Mouse (Mus musculus): ENCODE data around the gene Btg2. TPM values are rescaled to one million over a fixed set of nuclear protein-coding genes. Genes with fewer than 3 reads are reported as not detected.

Gene Btg2
- total and polyA plus RNA-seq, 3 experiments, result 4.6 to 25.7 (median 13.5) TPM

DNA sequence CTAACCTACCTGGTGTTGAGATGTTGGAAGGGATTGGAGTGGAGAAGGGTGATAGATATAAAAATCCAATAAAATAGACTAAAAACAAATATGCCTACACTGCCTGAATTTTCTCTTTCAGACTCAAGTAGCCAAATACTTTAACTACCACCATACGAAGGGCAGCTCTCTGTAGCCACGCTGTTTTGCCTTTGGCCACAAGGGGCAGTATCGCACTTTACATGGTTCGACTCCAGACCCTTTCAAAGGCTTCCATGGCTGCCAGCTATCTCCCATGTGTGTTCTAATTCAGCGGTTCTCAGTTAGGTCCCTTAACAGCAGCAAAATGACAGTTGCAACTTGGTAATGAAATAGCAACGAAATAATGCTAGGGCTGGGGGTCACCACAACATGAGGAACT is 25.7 kb downstream of the Btg2 start:
- Histone ChIP-seq H3K4me1 (ENCODE audit: insufficient read depth, low read depth, low read length) (peaks cover 16% of the 10 kb centered on the region), H3K9me3 (replicated peaks) (no peaks in the 10 kb centered on the region), H3K4me3 (ENCODE audit: low read depth, low read length) (no peak overlapping the region), H3K27me3 (ENCODE audit: insufficient read depth, low read length) (peaks cover 45% of the 10 kb centered on the region), H3K36me3 (replicated peaks) (no peaks in the 10 kb centered on the region)
- ATAC-seq (ENCODE audit: extremely low read depth, insufficient number of reproducible peaks, low FRiP score, poor library complexity, severe bottlenecking) (no peak), DNase-seq (ENCODE audit: low spot score) (peak; percentile 71)
- TF ChIP-seq GATA2 (IDR thresholded peaks at IDR 0.05; ENCODE audit: borderline replicate concordance, low read depth, low read length) (no peak), CTCF (IDR thresholded peaks at IDR 0.05; ENCODE audit: low read depth, low read length) (peak; percentile 96)

GRCm38 (mm10) chr1:134049542-134049941 is 29.4 kb downstream of the Btg2 start:
- H3K27me3 ChIP-seq (ENCODE audit: insufficient read depth, low read length), result peaks cover 36% of the 10 kb centered on the region
- DNase-seq (ENCODE audit: low spot score) (no peak), ATAC-seq (ENCODE audit: extremely low read depth, insufficient number of reproducible peaks, low FRiP score, poor library complexity, severe bottlenecking) (no peak)
- peaks cover 40% of the 10 kb centered on the region for H3K4me1 ChIP-seq (ENCODE audit: insufficient read depth, low read depth, low read length)
- H3K36me3 ChIP-seq (replicated peaks), result no peaks in the 10 kb centered on the region
- H3K4me3 ChIP-seq (ENCODE audit: low read depth, low read length), result no peak overlapping the region
- no peaks in the 10 kb centered on the region for H3K9me3 ChIP-seq (replicated peaks)
- TF ChIP-seq GATA2 (IDR thresholded peaks at IDR 0.05; ENCODE audit: borderline replicate concordance, low read depth, low read length), result no peak
- no peak for TF ChIP-seq CTCF (IDR thresholded peaks at IDR 0.05; ENCODE audit: low read depth, low read length)
- TF ChIP-seq GATA1 (IDR thresholded peaks at IDR 0.05; ENCODE audit: borderline replicate concordance, low read length), result no peak
- no peak for TF ChIP-seq POLR2AphosphoS5 (IDR thresholded peaks at IDR 0.05; ENCODE audit: insufficient replicate concordance, low read depth, low read length)
- no peak for TF ChIP-seq TAL1 (conservative IDR thresholded peaks at IDR 0.05; ENCODE audit: low read depth, low read length)

GRCm38 (mm10) chr1:134048759-134049158 is 30.2 kb downstream of the Btg2 start:
- peak; percentile 94 for TF ChIP-seq CTCF (IDR thresholded peaks at IDR 0.05; ENCODE audit: low read depth, low read length)
- TF ChIP-seq GATA2 (IDR thresholded peaks at IDR 0.05; ENCODE audit: borderline replicate concordance, low read depth, low read length), result no peak
- TF ChIP-seq GATA1 (IDR thresholded peaks at IDR 0.05; ENCODE audit: borderline replicate concordance, low read length), result no peak
- TF ChIP-seq TAL1 (conservative IDR thresholded peaks at IDR 0.05; ENCODE audit: low read depth, low read length), result no peak
- TF ChIP-seq POLR2AphosphoS5 (IDR thresholded peaks at IDR 0.05; ENCODE audit: insufficient replicate concordance, low read depth, low read length), result no peak
- DNase-seq (ENCODE audit: low spot score) (peak; percentile 68), ATAC-seq (ENCODE audit: extremely low read depth, insufficient number of reproducible peaks, low FRiP score, poor library complexity, severe bottlenecking) (no peak)
- Histone ChIP-seq H3K9me3 (replicated peaks) (no peaks in the 10 kb centered on the region), H3K36me3 (replicated peaks) (no peaks in the 10 kb centered on the region), H3K4me3 (ENCODE audit: low read depth, low read length) (no peak overlapping the region), H3K27me3 (ENCODE audit: insufficient read depth, low read length) (peaks cover 32% of the 10 kb centered on the region), H3K4me1 (ENCODE audit: insufficient read depth, low read depth, low read length) (peaks cover 44% of the 10 kb centered on the region)

GRCm38 (mm10) chr1:134047431-134047830 is 31.5 kb downstream of the Btg2 start:
- H3K4me3 ChIP-seq (ENCODE audit: low read depth, low read length), result no peak overlapping the region
- DNase-seq (ENCODE audit: low spot score) (no peak), ATAC-seq (ENCODE audit: extremely low read depth, insufficient number of reproducible peaks, low FRiP score, poor library complexity, severe bottlenecking) (no peak)
- H3K4me1 ChIP-seq (ENCODE audit: insufficient read depth, low read depth, low read length), result peaks cover 38% of the 10 kb centered on the region
- TF ChIP-seq TAL1 (conservative IDR thresholded peaks at IDR 0.05; ENCODE audit: low read depth, low read length), result no peak
- no peak for TF ChIP-seq POLR2AphosphoS5 (IDR thresholded peaks at IDR 0.05; ENCODE audit: insufficient replicate concordance, low read depth, low read length)
- no peak for TF ChIP-seq GATA1 (IDR thresholded peaks at IDR 0.05; ENCODE audit: borderline replicate concordance, low read length)
- no peak for TF ChIP-seq GATA2 (IDR thresholded peaks at IDR 0.05; ENCODE audit: borderline replicate concordance, low read depth, low read length)
- no peak for TF ChIP-seq CTCF (IDR thresholded peaks at IDR 0.05; ENCODE audit: low read depth, low read length)
- peaks cover 44% of the 10 kb centered on the region for H3K27me3 ChIP-seq (ENCODE audit: insufficient read depth, low read length)
- no peaks in the 10 kb centered on the region for H3K9me3 ChIP-seq (replicated peaks)
- H3K36me3 ChIP-seq (replicated peaks), result no peaks in the 10 kb centered on the region

- no peak for DNase-seq (ENCODE audit: low spot score)
- peaks cover 52% of the 10 kb centered on the region for H3K27me3 ChIP-seq (ENCODE audit: insufficient read depth, low read length)
- peaks cover 38% of the 10 kb centered on the region for H3K4me1 ChIP-seq (ENCODE audit: insufficient read depth, low read depth, low read length)
- no peaks in the 10 kb centered on the region for H3K9me3 ChIP-seq (replicated peaks)
- ATAC-seq (ENCODE audit: extremely low read depth, insufficient number of reproducible peaks, low FRiP score, poor library complexity, severe bottlenecking), result no peak
- TF ChIP-seq POLR2AphosphoS5 (IDR thresholded peaks at IDR 0.05; ENCODE audit: insufficient replicate concordance, low read depth, low read length) (no peak), GATA2 (IDR thresholded peaks at IDR 0.05; ENCODE audit: borderline replicate concordance, low read depth, low read length) (no peak), GATA1 (IDR thresholded peaks at IDR 0.05; ENCODE audit: borderline replicate concordance, low read length) (no peak), CTCF (IDR thresholded peaks at IDR 0.05; ENCODE audit: low read depth, low read length) (no peak), TAL1 (conservative IDR thresholded peaks at IDR 0.05; ENCODE audit: low read depth, low read length) (no peak)
- no peak overlapping the region for H3K4me3 ChIP-seq (ENCODE audit: low read depth, low read length)
- no peaks in the 10 kb centered on the region for H3K36me3 ChIP-seq (replicated peaks)
Measured at GRCm38 (mm10) chr1:134046387-134046786, 32.5 kb downstream of the Btg2 start.

DNA sequence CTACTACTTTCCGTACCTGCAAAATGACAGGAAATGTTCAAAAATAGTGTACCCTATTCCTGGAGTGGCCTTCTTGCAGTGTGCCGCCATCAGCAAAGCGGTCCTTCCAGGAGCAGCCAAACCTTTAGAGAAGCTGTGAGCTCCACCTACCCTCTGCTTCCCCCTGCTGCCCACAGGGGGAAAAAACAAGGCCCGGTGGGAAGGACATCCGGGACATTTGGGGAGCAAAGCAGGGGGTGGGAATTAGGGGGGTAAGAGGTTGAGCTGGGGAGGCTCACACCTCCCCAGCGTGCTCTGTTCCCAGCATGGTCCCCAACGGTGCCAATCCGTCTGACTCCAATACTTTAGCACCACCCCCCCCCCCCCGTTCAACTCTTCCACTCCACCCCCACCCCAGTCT is 32.9 kb downstream of the Btg2 start:
- ATAC-seq (ENCODE audit: extremely low read depth, insufficient number of reproducible peaks, low FRiP score, poor library complexity, severe bottlenecking), result no peak

DNA sequence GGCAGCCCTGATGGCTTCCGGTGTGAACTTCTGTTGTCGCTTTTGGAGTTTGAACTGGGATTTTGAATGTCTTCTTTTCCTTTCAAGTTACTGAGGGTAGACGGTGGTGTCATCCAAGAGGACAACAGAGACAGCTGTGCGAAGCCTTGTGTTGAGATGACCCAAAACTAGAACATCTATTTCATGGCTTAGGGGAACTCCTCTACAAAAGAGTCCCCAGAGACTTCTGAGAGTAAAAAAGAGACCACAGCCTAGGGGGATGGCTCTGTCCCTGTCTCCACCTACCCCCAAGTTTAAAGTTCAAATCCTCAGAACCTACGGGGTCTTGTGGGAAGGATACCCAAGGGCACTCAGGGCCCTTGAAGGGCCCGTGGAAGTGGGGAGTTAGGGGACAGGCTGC is 34.1 kb downstream of the Btg2 start:
- ATAC-seq (ENCODE audit: extremely low read depth, insufficient number of reproducible peaks, low FRiP score, poor library complexity, severe bottlenecking), result no peak
- no peaks in the 10 kb centered on the region for H3K9me3 ChIP-seq (replicated peaks)
- TF ChIP-seq GATA1 (IDR thresholded peaks at IDR 0.05; ENCODE audit: borderline replicate concordance, low read length), result no peak
- no peak for TF ChIP-seq GATA2 (IDR thresholded peaks at IDR 0.05; ENCODE audit: borderline replicate concordance, low read depth, low read length)
- TF ChIP-seq POLR2AphosphoS5 (IDR thresholded peaks at IDR 0.05; ENCODE audit: insufficient replicate concordance, low read depth, low read length), result no peak
- TF ChIP-seq CTCF (IDR thresholded peaks at IDR 0.05; ENCODE audit: low read depth, low read length), result no peak
- no peak for TF ChIP-seq TAL1 (conservative IDR thresholded peaks at IDR 0.05; ENCODE audit: low read depth, low read length)

More for the DNA sequence above, 32.9 kb downstream of the Btg2 start:
- Histone ChIP-seq H3K4me1 (ENCODE audit: insufficient read depth, low read depth, low read length) (peaks cover 38% of the 10 kb centered on the region), H3K36me3 (replicated peaks) (no peaks in the 10 kb centered on the region), H3K4me3 (ENCODE audit: low read depth, low read length) (no peak overlapping the region; the same call in 1 of the 2 replicates), H3K27me3 (ENCODE audit: insufficient read depth, low read length) (peaks cover 54% of the 10 kb centered on the region), H3K9me3 (replicated peaks) (no peaks in the 10 kb centered on the region)
- DNase-seq (ENCODE audit: low spot score), result peak; percentile 86
- peak; percentile 74; the same call in 1 of the 2 replicates for TF ChIP-seq CTCF (IDR thresholded peaks at IDR 0.05; ENCODE audit: low read depth, low read length)
- no peak for TF ChIP-seq TAL1 (conservative IDR thresholded peaks at IDR 0.05; ENCODE audit: low read depth, low read length)

More for the DNA sequence above, 34.1 kb downstream of the Btg2 start:
- H3K27me3 ChIP-seq (ENCODE audit: insufficient read depth, low read length), result peaks cover 60% of the 10 kb centered on the region
- H3K4me1 ChIP-seq (ENCODE audit: insufficient read depth, low read depth, low read length), result peaks cover 38% of the 10 kb centered on the region
- no peak for DNase-seq (ENCODE audit: low spot score)
- H3K36me3 ChIP-seq (replicated peaks), result no peaks in the 10 kb centered on the region
- H3K4me3 ChIP-seq (ENCODE audit: low read depth, low read length), result no peak overlapping the region

All from G1E (cell line).